8 mouse cellular contexts compared by ENCODE assay signal in the genomic region with DNA sequence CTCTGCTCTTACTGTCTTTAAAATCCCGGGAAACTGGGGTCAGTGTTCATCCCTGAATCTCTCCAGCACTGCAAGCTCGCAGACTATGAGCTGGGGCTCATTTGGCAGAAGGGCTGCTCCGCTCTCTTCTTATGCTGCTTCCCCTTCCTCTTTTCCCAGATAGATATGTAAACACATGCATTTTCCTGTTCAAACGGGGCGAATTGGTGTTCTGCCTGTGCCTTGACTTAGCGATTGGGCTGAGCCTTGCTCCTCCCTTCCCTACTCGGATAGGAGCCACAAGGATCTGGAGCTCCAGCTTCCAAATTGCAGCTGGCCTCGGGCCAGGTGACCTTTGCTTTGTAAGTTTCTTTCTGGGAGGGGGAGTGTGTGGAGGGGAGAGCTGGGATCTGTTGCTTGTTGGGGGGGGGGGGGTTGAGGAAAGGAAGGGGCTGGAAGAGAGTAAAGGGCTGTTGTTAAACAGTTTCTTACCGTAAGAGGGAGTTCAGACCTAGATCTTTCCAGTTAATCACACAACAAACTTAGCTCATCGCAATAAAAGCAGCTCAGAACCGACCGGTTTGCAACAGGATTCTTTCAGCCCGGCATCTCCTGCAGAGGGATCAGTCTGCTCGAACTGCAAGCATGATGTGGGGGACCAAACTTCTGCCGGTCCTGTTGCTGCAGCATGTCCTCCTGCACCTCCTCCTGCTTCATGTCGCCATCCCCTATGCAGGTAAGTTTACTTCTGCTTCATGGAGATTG. TPM values are rescaled to one million over a fixed set of nuclear protein-coding genes. Genes with fewer than 3 reads are reported as not detected.
DNase-seq lines count a peak whose midpoint lies in the region; ATAC-seq and TF ChIP-seq lines count a peak whose summit lies in the region.

A gene (plus strand): TSS at position 192 of the 744 bp plus-strand sequence.

- peak; percentile 55; the same call in 1 of the 2 replicates for ATAC-seq in hindbrain, embryonic 14.5 days (ENCODE audit: low FRiP score)

- 0 out of 2 replicates have a peak within 1 kb of the TSS, but pooled peaks have one; percentile 17 for H3K9ac ChIP-seq in hindbrain, embryonic 14.5 days

- H3K4me2 ChIP-seq in hindbrain, embryonic 14.5 days (replicated peaks): peak within 1 kb of the TSS; percentile 44

- DNase-seq in ZHBTc4 (ENCODE audit: low read depth, low spot score): peak; percentile 10
- DNase-seq in gastrocnemius, adult 2 months: peak; percentile 57
- DNase-seq in hindbrain, embryonic 14.5 days (ENCODE audit: low spot score): no peak
- DNase-seq in left cerebral cortex, postnatal 10 days (ENCODE audit: extremely low spot score in 1 of 2, low spot score in 2 of 2): peak; percentile 12 to 52
- DNase-seq in lung, postnatal 4 days: peak; percentile 72 to 86
- peak; percentile 56 for DNase-seq in ovary, postnatal 36 days (ENCODE audit: low spot score)
- no peak for DNase-seq in T-cell, adult 2 months (ENCODE audit: low spot score)

- peak within 1 kb of the TSS; percentile 26; the same call in 1 of the 2 replicates for H3K27ac ChIP-seq in brown adipose tissue, adult 24 weeks (replicated peaks; ENCODE audit: low read depth, low read length)
- peak within 1 kb of the TSS; percentile 48; the same call in 1 of the 2 replicates for H3K27ac ChIP-seq in gastrocnemius, adult 2 months
- no peak within 1 kb of the TSS for H3K27ac ChIP-seq in hindbrain, embryonic 14.5 days

- H3K27me3 ChIP-seq in hindbrain, embryonic 14.5 days (ENCODE audit: control insufficient read depth, insufficient read depth, low read length): no peaks in the 10 kb centered on the region

- peak within 1 kb of the TSS; percentile 61 for H3K4me3 ChIP-seq in brown adipose tissue, adult 24 weeks (ENCODE audit: insufficient read depth, low read depth, low read length)
- H3K4me3 ChIP-seq in gastrocnemius, adult 2 months: peak within 1 kb of the TSS; percentile 63
- H3K4me3 ChIP-seq in hindbrain, embryonic 14.5 days (replicated peaks; ENCODE audit: low read length): peak within 1 kb of the TSS; percentile 17

- H3K36me3 ChIP-seq in hindbrain, embryonic 14.5 days (replicated peaks; ENCODE audit: control insufficient read depth, insufficient read depth): no peaks in the 10 kb centered on the region

- H3K9me3 ChIP-seq in hindbrain, embryonic 14.5 days (ENCODE audit: control insufficient read depth, low read length): no peaks in the 10 kb centered on the region

- 10% methylated on average over 16 of the region's 16 CpGs for WGBS in hindbrain, embryonic 14.5 days

- TF ChIP-seq CTCF in gastrocnemius, adult 2 months (IDR thresholded peaks at IDR 0.05): no peak

- intact Hi-C loops in gastrocnemius, adult 2 months (cut with DNase I): no loop called here
- intact Hi-C loops in left cerebral cortex, postnatal 10 days (cut with DNase I): no loop called here

- no peaks in the 10 kb centered on the region for H3K4me1 ChIP-seq in brown adipose tissue, adult 24 weeks (ENCODE audit: control insufficient read depth, insufficient read depth, insufficient read length, low read length)
- H3K4me1 ChIP-seq in hindbrain, embryonic 14.5 days (replicated peaks; ENCODE audit: control insufficient read depth, insufficient read depth, low read length): no peaks in the 10 kb centered on the region

RNA-seq across cellular contexts. Expression of the gene that starts here (rescaled TPM):
- 1.0 and 1.7 TPM in 2 replicates for polyA plus RNA-seq in brown adipose tissue, adult 24 weeks (2012; ENCODE audit: insufficient read depth, insufficient read length, missing spikeins)
- under 1 TPM in 1 of 2 experiments, not detected in 1; 0.28 TPM for total RNA-seq in gastrocnemius, adult 2 months (2021)
- 0.22 and 0.31 TPM in 2 replicates for polyA plus RNA-seq in hindbrain, embryonic 14.5 days (2014; fragmentation: Nextera tagmentation; extraction: Ambion mirVana)
- 1 to 10 TPM; 4.7 to 5.3 TPM for total RNA-seq in left cerebral cortex, postnatal 10 days (2021)

Comparison
In these comparisons a context has a peak if more than half of its experiments do, and no peak if none do; other contexts are left out.
1. RNA of the gene that starts here (total RNA-seq): 4.7 to 5.3 TPM in left cerebral cortex, postnatal 10 days; 0.28 TPM in gastrocnemius, adult 2 months; every median in the first group is over 4 times any median in the second.
2. Peak in DNase-seq, H3K4me3 ChIP-seq and H3K27ac ChIP-seq in gastrocnemius, adult 2 months; RNA of the gene not detected or under 1 TPM.
3. Peak in ATAC-seq, H3K4me3 ChIP-seq, H3K9ac ChIP-seq and H3K4me2 ChIP-seq in hindbrain, embryonic 14.5 days; RNA of the gene not detected or under 1 TPM.
4. DNase-seq: peak in ZHBTc4 (single experiment), left cerebral cortex, postnatal 10 days (2 of 2), lung, postnatal 4 days (2 of 2) and ovary, postnatal 36 days (single experiment); none in hindbrain, embryonic 14.5 days (single experiment) and T-cell, adult 2 months (single experiment).
5. Peak in every context shown above with its lines, with median percentiles within 50 percentile points of each other: H3K4me3 ChIP-seq.